Mouse (Mus musculus): ENCODE measurements around the gene Washc4.

DNA sequence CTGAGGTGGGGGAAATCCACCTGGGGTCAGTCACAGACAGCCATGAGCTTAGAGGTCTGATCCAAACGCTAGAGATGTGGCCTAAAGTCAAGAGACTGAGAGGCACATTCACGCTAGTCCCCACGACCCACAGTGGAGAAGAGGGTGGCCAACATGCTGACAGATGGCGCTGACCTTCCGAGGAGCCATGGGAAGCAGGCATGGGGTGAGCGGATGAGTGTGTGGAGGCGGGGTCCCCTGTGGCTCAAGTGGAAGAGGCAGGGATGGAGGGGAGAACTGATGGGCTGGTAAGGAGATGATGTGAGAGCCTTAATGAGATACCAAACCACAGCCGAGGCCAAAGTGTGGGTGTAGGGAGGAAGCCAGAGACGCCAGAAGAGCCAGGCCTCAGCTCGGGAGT lies 88.2 kb downstream of the Washc4 start:
- no peak for TF ChIP-seq CTCF (IDR thresholded peaks at IDR 0.05; ENCODE audit: control insufficient read depth, insufficient read depth, insufficient replicate concordance, low read depth, low read length)
- TF ChIP-seq POLR2A (IDR thresholded peaks at IDR 0.05; ENCODE audit: control insufficient read depth, low read depth, low read length): no peak
